Mouse (Mus musculus) E14TG2a.4 (cell line): Measurements from ENCODE around the gene Tiparp.
A peak's percentile ranks its signal among the peaks of the same experiment; 100 is the strongest.

Experiments used
- H3K27me3 ChIP-seq: 2 replicates; pipeline ENCODE4 v1.6.1; 2014; ENCODE audit warnings: low read length, control low read depth; ENCODE audit not compliant: insufficient read depth
- H3K36me3 ChIP-seq: 2 replicates; pipeline ENCODE4 v1.6.1; 2014; ENCODE audit warnings: low read length, control low read depth; ENCODE audit not compliant: insufficient read depth
- H3K4me1 ChIP-seq: replicated peaks from 2 replicates; pipeline ENCODE4 v1.6.1; 2014; ENCODE audit warnings: low read depth, low read length, control low read depth
- H3K4me3 ChIP-seq: replicated peaks from 2 replicates; pipeline ENCODE4 v1.5.1; 2014; ENCODE audit warnings: mild to moderate bottlenecking, low read length
- H3K9me3 ChIP-seq: 2 replicates; pipeline ENCODE4 v1.6.1; 2014; ENCODE audit warnings: low read length, control low read depth
- CTCF ChIP-seq: conservative IDR thresholded peaks from 2 replicates; pipeline ENCODE4 v1.5.1; 2014; ENCODE audit warnings: low read length
- NANOG ChIP-seq: IDR thresholded peaks from 2 replicates; pipeline ENCODE4 v1.6.1; 2014; ENCODE audit warnings: borderline replicate concordance, low read length, mixed read lengths
- POU5F1 ChIP-seq: IDR thresholded peaks from 2 replicates; pipeline ENCODE4 v1.6.1; 2014; ENCODE audit warnings: low read length, borderline replicate concordance

Tiparp gene

DNA sequence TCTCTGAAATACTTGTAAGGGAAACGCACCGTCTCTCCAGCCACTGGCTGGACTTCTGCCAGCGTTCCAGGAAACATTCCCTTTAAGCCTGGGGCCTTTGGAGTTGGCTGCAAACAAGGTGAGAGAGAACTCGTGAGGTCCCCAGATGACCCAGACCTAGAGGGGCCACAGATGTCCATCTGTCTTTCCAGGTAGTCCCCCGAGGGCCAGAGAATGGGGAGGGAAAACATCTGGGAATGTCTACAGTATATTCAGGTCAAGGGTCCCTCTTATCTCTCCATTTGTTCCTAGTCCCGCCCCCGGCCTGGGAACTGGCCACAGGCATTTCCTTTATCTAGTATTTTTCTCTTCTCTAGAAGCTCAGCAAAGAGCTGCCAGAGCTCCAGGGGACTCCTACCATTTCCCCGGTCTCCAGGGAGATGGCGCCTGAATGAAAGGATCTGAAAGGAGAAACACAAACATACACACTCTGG, 33.9 kb upstream of the Tiparp start:
- Histone ChIP-seq H3K36me3 (no peaks in the 10 kb centered on the region), H3K4me1 (peaks cover 45% of the 10 kb centered on the region), H3K4me3 (peak overlapping the region; percentile 5; the same call in 1 of the 2 replicates), H3K27me3 (no peaks in the 10 kb centered on the region), H3K9me3 (no peaks in the 10 kb centered on the region)
- no peak for TF ChIP-seq POU5F1
- no peak for TF ChIP-seq NANOG
- no peak for TF ChIP-seq CTCF

- Histone ChIP-seq H3K27me3 (no peaks in the 10 kb centered on the region; the same call in 1 of the 2 replicates), H3K4me1 (no peaks in the 10 kb centered on the region), H3K4me3 (no peak overlapping the region), H3K9me3 (no peaks in the 10 kb centered on the region), H3K36me3 (no peaks in the 10 kb centered on the region)
- TF ChIP-seq NANOG (no peak), POU5F1 (no peak), CTCF (no peak)
Observed at GRCm38 (mm10) chr3:65507766-65508165, 20.4 kb upstream of the Tiparp start.

- no peaks in the 10 kb centered on the region for H3K36me3 ChIP-seq
- no peaks in the 10 kb centered on the region for H3K4me1 ChIP-seq
- TF ChIP-seq CTCF = no peak
- TF ChIP-seq NANOG = no peak
- TF ChIP-seq POU5F1 = no peak
- H3K4me3 ChIP-seq = no peak overlapping the region
- H3K27me3 ChIP-seq = no peaks in the 10 kb centered on the region; the same call in 1 of the 2 replicates
- H3K9me3 ChIP-seq = no peaks in the 10 kb centered on the region
Observed at GRCm38 (mm10) chr3:65510588-65510987, 17.6 kb upstream of the Tiparp start.

GRCm38 (mm10) chr3:65515751-65516150, 12.5 kb upstream of the Tiparp start:
- Histone ChIP-seq H3K27me3 (no peaks in the 10 kb centered on the region), H3K36me3 (no peaks in the 10 kb centered on the region), H3K9me3 (no peaks in the 10 kb centered on the region), H3K4me3 (no peak overlapping the region), H3K4me1 (peaks cover 29% of the 10 kb centered on the region)
- TF ChIP-seq POU5F1 (no peak), CTCF (no peak), NANOG (no peak)

DNA sequence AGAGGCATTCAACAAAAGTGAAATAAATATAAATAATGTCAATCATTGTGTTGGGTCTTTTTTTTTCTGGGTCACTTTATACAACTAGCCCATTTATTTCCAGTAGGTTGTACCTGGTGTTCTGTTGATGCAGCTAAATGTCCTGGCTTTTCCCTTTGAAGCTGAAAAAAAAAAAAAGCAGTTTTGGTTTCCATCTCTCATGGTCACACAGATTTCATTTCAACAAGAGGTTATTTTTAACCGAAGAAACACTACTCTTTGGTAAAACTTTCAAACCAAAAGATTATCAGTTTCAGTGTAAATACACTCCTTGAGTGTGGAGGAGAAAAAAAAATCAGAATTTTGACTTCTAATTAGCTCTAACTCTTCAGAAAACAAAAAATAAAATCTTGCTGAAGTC, 11.7 kb upstream of the Tiparp start:
- Histone ChIP-seq H3K27me3 (no peaks in the 10 kb centered on the region), H3K4me1 (peaks cover 29% of the 10 kb centered on the region), H3K36me3 (no peaks in the 10 kb centered on the region), H3K4me3 (no peak overlapping the region), H3K9me3 (no peaks in the 10 kb centered on the region)
- TF ChIP-seq CTCF (no peak), POU5F1 (no peak), NANOG (no peak)

DNA sequence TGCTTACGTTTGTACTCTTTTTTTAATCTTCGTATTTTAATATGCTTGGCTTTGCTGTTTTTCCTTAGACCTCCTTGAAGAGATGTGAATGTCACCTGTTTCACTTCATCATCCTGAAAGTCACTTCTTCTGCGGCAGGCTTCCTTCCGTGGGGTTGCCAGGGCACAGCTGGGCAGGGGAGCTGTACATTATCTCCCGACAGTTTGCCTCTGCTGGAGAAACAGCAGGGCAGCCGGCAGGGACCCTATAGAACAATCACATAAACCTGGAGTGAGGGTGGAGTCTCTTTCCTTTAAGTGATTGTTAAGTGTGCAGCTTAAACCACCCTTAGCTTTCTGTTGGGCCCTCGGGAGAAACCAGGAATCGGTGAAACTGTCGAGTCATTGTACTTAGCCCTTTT, 11.1 kb upstream of the Tiparp start:
- Histone ChIP-seq H3K4me1 (peaks cover 29% of the 10 kb centered on the region), H3K9me3 (no peaks in the 10 kb centered on the region), H3K27me3 (no peaks in the 10 kb centered on the region), H3K36me3 (no peaks in the 10 kb centered on the region), H3K4me3 (no peak overlapping the region)
- no peak for TF ChIP-seq CTCF
- TF ChIP-seq NANOG = no peak
- TF ChIP-seq POU5F1 = no peak

DNA sequence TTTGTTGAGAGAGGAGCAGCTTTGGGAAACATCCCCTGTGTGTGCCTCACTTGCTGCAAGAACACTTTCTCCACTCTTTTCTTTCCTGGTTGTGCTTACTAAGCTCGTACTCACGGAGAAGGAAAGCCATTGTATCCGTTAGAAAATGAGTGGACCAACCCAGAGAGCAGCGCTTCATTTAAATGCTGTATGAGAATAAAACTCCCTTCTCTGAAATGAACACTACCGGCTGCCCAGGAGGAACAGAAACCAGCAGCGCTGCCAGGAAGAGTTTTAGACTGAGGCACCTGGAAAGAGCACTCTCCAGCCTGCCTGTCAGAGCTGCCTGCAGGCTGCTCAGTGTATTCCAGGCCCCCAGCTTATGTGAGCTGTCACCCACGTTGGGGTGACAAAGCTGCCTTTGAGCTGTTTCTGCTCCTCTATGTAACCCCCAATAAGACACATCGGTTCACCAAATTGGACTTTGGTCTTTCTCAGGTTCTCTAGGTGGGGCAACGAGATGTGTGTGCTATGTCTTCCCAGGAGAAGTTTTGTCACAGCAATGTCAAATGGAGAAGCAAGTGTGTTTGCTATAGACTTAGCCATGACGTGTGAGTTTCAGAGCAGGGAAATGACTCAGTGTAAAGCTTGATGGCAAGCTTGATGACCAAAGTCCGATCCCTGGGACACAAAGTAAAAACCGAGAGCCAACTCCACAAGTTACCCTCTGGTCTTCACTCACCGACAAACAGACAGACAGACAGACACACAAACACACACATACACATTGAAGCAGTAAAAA, 10.3 kb upstream of the Tiparp start:
- Histone ChIP-seq H3K36me3 (no peaks in the 10 kb centered on the region), H3K9me3 (no peaks in the 10 kb centered on the region), H3K4me3 (no peak overlapping the region), H3K27me3 (no peaks in the 10 kb centered on the region), H3K4me1 (peaks cover 29% of the 10 kb centered on the region)
- no peak for TF ChIP-seq POU5F1
- TF ChIP-seq CTCF = no peak
- TF ChIP-seq NANOG = no peak

DNA sequence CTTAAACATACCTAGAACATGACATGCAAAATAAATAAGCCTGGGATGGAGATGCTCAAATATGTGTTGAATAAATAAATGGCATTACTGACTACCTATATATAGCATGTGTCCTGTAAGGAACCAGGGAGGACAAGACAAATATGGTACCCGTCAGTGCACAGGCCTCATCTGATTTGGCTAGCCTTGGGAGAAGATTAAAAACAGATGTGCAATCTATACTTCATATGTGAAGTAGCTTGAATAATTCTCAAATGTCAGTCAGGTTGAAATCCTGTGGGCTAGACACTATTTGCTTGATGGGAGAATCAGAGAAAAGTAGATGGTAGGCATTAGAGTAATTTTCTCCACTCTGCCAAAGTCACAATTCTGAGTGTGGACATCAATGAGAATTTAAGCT, 6.8 kb upstream of the Tiparp start:
- TF ChIP-seq NANOG (no peak), CTCF (no peak), POU5F1 (no peak)
- Histone ChIP-seq H3K4me3 (no peak overlapping the region), H3K9me3 (no peaks in the 10 kb centered on the region), H3K27me3 (peaks cover 5% of the 10 kb centered on the region; the same call in 1 of the 2 replicates), H3K4me1 (peaks cover 31% of the 10 kb centered on the region), H3K36me3 (no peaks in the 10 kb centered on the region)

GRCm38 (mm10) chr3:65523397-65523796, 4.8 kb upstream of the Tiparp start:
- TF ChIP-seq NANOG = no peak
- TF ChIP-seq CTCF = no peak
- no peak for TF ChIP-seq POU5F1
- no peaks in the 10 kb centered on the region for H3K36me3 ChIP-seq
- H3K4me1 ChIP-seq = peaks cover 20% of the 10 kb centered on the region
- H3K4me3 ChIP-seq = no peak overlapping the region
- no peaks in the 10 kb centered on the region for H3K9me3 ChIP-seq
- peaks cover 5% of the 10 kb centered on the region; the same call in 1 of the 2 replicates for H3K27me3 ChIP-seq
